Mouse (Mus musculus): ENCODE data around the gene Nr2c1. TPM values are rescaled to one million over a fixed set of nuclear protein-coding genes. Genes with fewer than 3 reads are reported as not detected.

The Nr2c1 gene
- polyA plus RNA-seq, 1 experiment from 2014 or later = 12.2 TPM

DNA sequence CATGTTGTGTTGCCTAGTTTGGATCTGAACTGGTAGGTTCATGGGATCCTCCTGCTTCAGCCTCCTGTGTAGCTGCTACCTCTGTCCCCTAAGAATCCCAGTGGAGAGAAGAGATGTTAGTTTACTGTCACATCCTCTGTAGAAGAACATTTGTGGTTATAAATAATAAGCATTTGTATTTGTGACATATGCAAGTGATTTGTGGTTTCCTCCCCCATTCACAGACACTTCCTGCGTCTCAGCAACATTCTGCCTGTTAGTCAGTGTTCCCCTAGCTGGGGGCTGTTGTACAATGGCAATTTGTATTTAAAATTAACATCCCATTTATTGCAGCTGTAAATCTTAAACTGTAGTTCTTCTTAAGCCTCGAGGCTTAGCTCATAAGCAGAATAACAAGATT, 63.9 kb downstream of the Nr2c1 start:
- Histone ChIP-seq H3K4me1 (ENCODE audit: control insufficient read depth, insufficient read depth, low read length) (no peaks in the 10 kb centered on the region), H3K4me3 (ENCODE audit: low read depth, low read length) (no peak overlapping the region), H3K9ac (ENCODE audit: low read length) (no peak overlapping the region), H3K27ac (ENCODE audit: low read depth, low read length) (no peak overlapping the region), H3K4me2 (no peak overlapping the region), H3K36me3 (ENCODE audit: control insufficient read depth, insufficient read depth, low read length) (peaks cover 6% of the 10 kb centered on the region), H3K27me3 (ENCODE audit: control insufficient read depth, insufficient read depth, low read length) (no peaks in the 10 kb centered on the region), H3K9me3 (ENCODE audit: control insufficient read depth, low read length) (no peaks in the 10 kb centered on the region)
- WGBS = 81% methylated on average over 2 of the region's 2 CpGs
- ATAC-seq (ENCODE audit: low FRiP score) = no peak
- DNase-seq (ENCODE audit: low spot score, missing footprints) = no peak

DNA sequence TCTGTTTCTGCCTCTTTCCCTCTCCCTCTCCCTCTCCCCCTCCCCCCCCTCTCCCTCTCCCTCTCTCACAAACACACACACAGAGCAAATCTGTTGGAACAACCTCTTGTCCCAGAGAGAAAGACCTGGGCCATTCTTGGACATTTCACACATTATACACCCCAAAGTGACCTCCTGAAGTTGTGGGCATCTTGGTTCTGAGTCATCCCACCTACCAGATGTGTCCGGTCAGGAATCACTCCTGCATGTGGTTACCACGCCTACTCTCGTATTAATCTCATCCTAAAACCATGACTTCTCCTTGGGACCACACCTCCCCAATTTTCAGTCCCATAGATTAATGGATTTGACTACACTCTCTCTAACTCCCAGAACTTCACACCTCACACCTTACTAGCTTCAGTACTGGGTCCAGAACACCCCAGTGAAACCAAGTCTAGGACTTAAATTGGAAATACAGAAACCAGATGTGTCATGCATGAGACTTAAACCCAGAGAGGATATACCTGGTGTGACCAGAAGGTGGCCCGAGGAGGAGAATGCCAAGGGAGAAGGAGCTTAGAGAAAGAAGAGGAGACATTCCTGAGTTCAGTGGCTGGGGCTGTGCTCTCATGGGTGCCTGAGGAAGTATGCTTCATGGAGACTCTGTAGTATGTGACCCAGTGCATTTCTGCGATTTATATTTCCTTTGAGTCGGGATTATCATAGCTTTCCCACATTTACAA, 77.4 kb downstream of the Nr2c1 start:
- no peak overlapping the region for H3K4me3 ChIP-seq (ENCODE audit: low read depth, low read length)
- H3K4me1 ChIP-seq (ENCODE audit: control insufficient read depth, insufficient read depth, low read length) = no peaks in the 10 kb centered on the region
- peaks cover 2% of the 10 kb centered on the region; the same call in 1 of the 2 replicates for H3K36me3 ChIP-seq (ENCODE audit: control insufficient read depth, insufficient read depth, low read length)
- H3K4me2 ChIP-seq = no peak overlapping the region
- H3K27me3 ChIP-seq (ENCODE audit: control insufficient read depth, insufficient read depth, low read length) = no peaks in the 10 kb centered on the region
- H3K27ac ChIP-seq (ENCODE audit: low read depth, low read length) = no peak overlapping the region
- no peak overlapping the region for H3K9ac ChIP-seq (ENCODE audit: low read length)
- ATAC-seq (ENCODE audit: low FRiP score) = no peak
- WGBS = 84% methylated on average over 6 of the region's 6 CpGs
- DNase-seq (ENCODE audit: low spot score, missing footprints) = no peak
- H3K9me3 ChIP-seq (ENCODE audit: control insufficient read depth, low read length) = peaks cover 3% of the 10 kb centered on the region; the same call in 1 of the 2 replicates

- no peaks in the 10 kb centered on the region for H3K36me3 ChIP-seq (ENCODE audit: control insufficient read depth, insufficient read depth, low read length)
- peak; percentile 97 for DNase-seq (ENCODE audit: low spot score, missing footprints)
- ATAC-seq (ENCODE audit: low FRiP score) = peak; percentile 94
- peak overlapping the region; percentile 23; the same call in 1 of the 2 replicates for H3K4me2 ChIP-seq
- H3K9ac ChIP-seq (ENCODE audit: low read length) = no peak overlapping the region
- no peak overlapping the region for H3K4me3 ChIP-seq (ENCODE audit: low read depth, low read length)
- H3K4me1 ChIP-seq (ENCODE audit: control insufficient read depth, insufficient read depth, low read length) = peaks cover 8% of the 10 kb centered on the region
- WGBS = 15% methylated on average over 19 of the region's 19 CpGs
- peaks cover 3% of the 10 kb centered on the region; the same call in 1 of the 2 replicates for H3K9me3 ChIP-seq (ENCODE audit: control insufficient read depth, low read length)
- peak overlapping the region; percentile 60 for H3K27ac ChIP-seq (ENCODE audit: low read depth, low read length)
- no peaks in the 10 kb centered on the region for H3K27me3 ChIP-seq (ENCODE audit: control insufficient read depth, insufficient read depth, low read length)
These were observed 82.6 kb downstream of the Nr2c1 start for GRCm38 (mm10) chr10:94230172-94230981.

DNA sequence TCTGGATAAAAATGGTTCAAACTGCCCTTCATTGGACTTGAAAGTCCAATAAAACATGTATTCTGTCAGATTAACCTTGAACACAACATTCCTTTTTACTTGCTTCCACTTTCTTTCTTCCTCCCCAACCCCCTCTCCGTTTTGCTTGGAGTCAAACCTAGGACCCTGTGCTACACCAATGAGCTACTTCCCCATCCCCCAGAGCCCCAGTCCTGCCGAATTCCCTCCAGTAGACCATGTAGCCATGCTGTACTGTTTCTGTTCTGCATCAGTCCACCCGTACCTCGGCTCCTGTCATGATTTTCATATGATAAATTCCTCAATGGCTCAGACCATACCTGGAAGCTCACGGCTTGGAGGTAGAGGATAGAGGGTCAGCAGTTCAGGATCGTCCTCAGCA, 83.2 kb downstream of the Nr2c1 start:
- no peak for DNase-seq (ENCODE audit: low spot score, missing footprints)
- Histone ChIP-seq H3K9ac (ENCODE audit: low read length) (no peak overlapping the region), H3K4me2 (0 out of 2 replicates have a peak overlapping the region, but pooled peaks have one; percentile 15), H3K4me1 (ENCODE audit: control insufficient read depth, insufficient read depth, low read length) (peaks cover 8% of the 10 kb centered on the region), H3K4me3 (ENCODE audit: low read depth, low read length) (no peak overlapping the region), H3K36me3 (ENCODE audit: control insufficient read depth, insufficient read depth, low read length) (no peaks in the 10 kb centered on the region), H3K9me3 (ENCODE audit: control insufficient read depth, low read length) (peaks cover 3% of the 10 kb centered on the region; the same call in 1 of the 2 replicates), H3K27me3 (ENCODE audit: control insufficient read depth, insufficient read depth, low read length) (no peaks in the 10 kb centered on the region), H3K27ac (ENCODE audit: low read depth, low read length) (peak overlapping the region; percentile 54)
- ATAC-seq (ENCODE audit: low FRiP score) = peak; percentile 74
- 53% methylated on average over 6 of the region's 6 CpGs for WGBS

GRCm38 (mm10) chr10:94235200-94235599, 87.4 kb downstream of the Nr2c1 start:
- WGBS = 69% methylated on average over 4 of the region's 4 CpGs
- no peak for ATAC-seq (ENCODE audit: low FRiP score)

DNA sequence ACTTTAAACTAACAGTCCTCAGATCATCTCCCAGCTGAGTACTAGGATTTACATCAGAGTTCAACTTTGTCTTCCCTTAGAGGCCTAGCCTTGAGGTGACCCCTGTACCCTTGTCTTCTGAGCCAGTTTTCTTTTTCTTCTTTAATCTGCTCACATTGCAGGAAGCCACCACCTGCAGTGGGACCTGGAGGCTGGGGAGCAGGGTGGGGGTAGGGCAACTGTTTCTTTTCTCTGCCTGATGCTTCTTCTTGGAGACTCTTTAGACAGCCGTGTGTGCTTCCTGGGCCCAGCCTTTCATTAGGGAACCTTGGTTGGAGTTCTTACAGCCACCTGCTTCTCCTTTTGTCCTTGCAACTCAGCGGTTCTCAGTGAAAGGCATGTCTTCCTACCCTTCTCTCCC, 93.5 kb downstream of the Nr2c1 start:
- no peak overlapping the region for H3K4me3 ChIP-seq (ENCODE audit: low read depth, low read length)
- no peak overlapping the region for H3K27ac ChIP-seq (ENCODE audit: low read depth, low read length)
- DNase-seq (ENCODE audit: low spot score, missing footprints) = no peak
- no peak for ATAC-seq (ENCODE audit: low FRiP score)
- H3K9ac ChIP-seq (ENCODE audit: low read length) = no peak overlapping the region
- no peaks in the 10 kb centered on the region for H3K36me3 ChIP-seq (ENCODE audit: control insufficient read depth, insufficient read depth, low read length)
- no peaks in the 10 kb centered on the region for H3K9me3 ChIP-seq (ENCODE audit: control insufficient read depth, low read length)
- no peaks in the 10 kb centered on the region for H3K27me3 ChIP-seq (ENCODE audit: control insufficient read depth, insufficient read depth, low read length)
- H3K4me1 ChIP-seq (ENCODE audit: control insufficient read depth, insufficient read depth, low read length) = no peaks in the 10 kb centered on the region
- 56% methylated on average over 2 of the region's 2 CpGs for WGBS
- no peak overlapping the region for H3K4me2 ChIP-seq

More at GRCm38 (mm10) chr10:94235200-94235599, 87.4 kb downstream of the Nr2c1 start:
- no peak for DNase-seq (ENCODE audit: low spot score, missing footprints)
- no peaks in the 10 kb centered on the region for H3K9me3 ChIP-seq (ENCODE audit: control insufficient read depth, low read length)
- H3K27me3 ChIP-seq (ENCODE audit: control insufficient read depth, insufficient read depth, low read length) = no peaks in the 10 kb centered on the region
- peaks cover 8% of the 10 kb centered on the region for H3K4me1 ChIP-seq (ENCODE audit: control insufficient read depth, insufficient read depth, low read length)
- H3K4me3 ChIP-seq (ENCODE audit: low read depth, low read length) = no peak overlapping the region
- H3K36me3 ChIP-seq (ENCODE audit: control insufficient read depth, insufficient read depth, low read length) = no peaks in the 10 kb centered on the region
- no peak overlapping the region for H3K9ac ChIP-seq (ENCODE audit: low read length)
- no peak overlapping the region for H3K4me2 ChIP-seq
- no peak overlapping the region for H3K27ac ChIP-seq (ENCODE audit: low read depth, low read length)

Other genes with a start within 250 kb of the Nr2c1 start
- gene Vezt, start 112.2 kb upstream of the Nr2c1 start, polyA plus RNA-seq (2014; fragmentation: Nextera tagmentation; extraction: Ambion mirVana) = 45.9 and 46.7 TPM in 2 replicates
- 4.9 and 5.6 TPM in 2 replicates for gene Fgd6, start 112.0 kb upstream of the Nr2c1 start, polyA plus RNA-seq (2014; fragmentation: Nextera tagmentation; extraction: Ambion mirVana)
- gene Ndufa12, start 50.7 kb downstream of the Nr2c1 start, polyA plus RNA-seq (2014; fragmentation: Nextera tagmentation; extraction: Ambion mirVana) = 520 and 528 TPM in 2 replicates
- not detected in 2 replicates for gene Gm4792, start 150.7 kb downstream of the Nr2c1 start, polyA plus RNA-seq (2014; fragmentation: Nextera tagmentation; extraction: Ambion mirVana)
- 3.2 and 4.0 TPM in 2 replicates for gene Tmcc3, start 163.9 kb downstream of the Nr2c1 start, polyA plus RNA-seq (2014; fragmentation: Nextera tagmentation; extraction: Ambion mirVana)

All from midbrain, embryonic 11.5 days (tissue).